Mouse (Mus musculus) adrenal gland, postnatal 14 days (tissue): ENCODE data around the gene Tgfb3. TPM values are rescaled to one million over a fixed set of nuclear protein-coding genes. Genes with fewer than 3 reads are reported as not detected.
A peak's percentile ranks its signal among the peaks of the same experiment; 100 is the strongest.

Experiments used
- DNase-seq: peaks from one replicate; pipeline ENCODE4 v3.0.0; 2021; ENCODE audit warnings: mixed read lengths
- total RNA-seq: library from RNA; stranded (reverse); gene quantifications from 2 replicates; pipeline ENCODE4 v1.2.3, GENCODE M21; 2021

Gene Tgfb3
- total RNA-seq, 1 experiment from 2014 or later = 11.3 TPM

- peak; percentile 95 for DNase-seq
These were observed 394 bp upstream of the Tgfb3 start for GRCm38 (mm10) chr12:86079202-86079667.

GRCm38 (mm10) chr12:86078176-86078552 lies 677 bp downstream of the Tgfb3 start:
- DNase-seq = no peak

GRCm38 (mm10) chr12:86077736-86078135 lies 1.1 kb downstream of the Tgfb3 start:
- DNase-seq = no peak

GRCm38 (mm10) chr12:86077322-86077721 lies 1.5 kb downstream of the Tgfb3 start:
- no peak for DNase-seq

GRCm38 (mm10) chr12:86076321-86076901 lies 2.4 kb downstream of the Tgfb3 start:
- peak; percentile 58 for DNase-seq

- DNase-seq = no peak
These were observed 3.5 kb downstream of the Tgfb3 start for GRCm38 (mm10) chr12:86075358-86075757.

- DNase-seq = no peak
These were observed 4.2 kb downstream of the Tgfb3 start for GRCm38 (mm10) chr12:86074681-86075080.

GRCm38 (mm10) chr12:86071432-86071831 lies 7.4 kb downstream of the Tgfb3 start:
- DNase-seq = no peak

- no peak for DNase-seq
These were observed 14.0 kb downstream of the Tgfb3 start for GRCm38 (mm10) chr12:86064796-86065195.

- peak; percentile 42 for DNase-seq
These were observed 19.5 kb downstream of the Tgfb3 start for GRCm38 (mm10) chr12:86059341-86059740.

GRCm38 (mm10) chr12:86057516-86057915 lies 21.3 kb downstream of the Tgfb3 start:
- DNase-seq = no peak

- DNase-seq = peak; percentile 38
These were observed 21.9 kb downstream of the Tgfb3 start for GRCm38 (mm10) chr12:86056976-86057375.

- DNase-seq = no peak
These were observed 23.5 kb downstream of the Tgfb3 start for GRCm38 (mm10) chr12:86055306-86055705.

GRCm38 (mm10) chr12:86051477-86051876 lies 27.4 kb downstream of the Tgfb3 start:
- no peak for DNase-seq

- DNase-seq = no peak
These were observed 29.0 kb downstream of the Tgfb3 start for GRCm38 (mm10) chr12:86049813-86050212.

- no peak for DNase-seq
These were observed 31.5 kb downstream of the Tgfb3 start for GRCm38 (mm10) chr12:86047376-86047775.

- no peak for DNase-seq
These were observed 32.1 kb downstream of the Tgfb3 start for GRCm38 (mm10) chr12:86046776-86047175.

- no peak for DNase-seq
These were observed 32.7 kb downstream of the Tgfb3 start for GRCm38 (mm10) chr12:86046141-86046540.

- DNase-seq = no peak
These were observed 39.1 kb downstream of the Tgfb3 start for GRCm38 (mm10) chr12:86039751-86040150.

GRCm38 (mm10) chr12:86039078-86039477 lies 39.8 kb downstream of the Tgfb3 start:
- DNase-seq = no peak

GRCm38 (mm10) chr12:86037235-86037921 lies 41.5 kb downstream of the Tgfb3 start:
- peak; percentile 51 for DNase-seq

- DNase-seq = no peak
These were observed 42.3 kb downstream of the Tgfb3 start for GRCm38 (mm10) chr12:86036368-86037166.

- no peak for DNase-seq
These were observed 43.3 kb downstream of the Tgfb3 start for GRCm38 (mm10) chr12:86035586-86035985.
